Mouse (Mus musculus) liver, embryonic 11.5 days (tissue): ENCODE measurements around the gene Polr3h. TPM values are rescaled to one million over a fixed set of nuclear protein-coding genes. Genes with fewer than 3 reads are reported as not detected.

Source experiments
- ATAC-seq: fragments of 200-750 bp; cut with Nextera tagmentation; replicated peaks from 2 replicates; pipeline ENCODE4 v1.8.0; 2017; ENCODE audit warnings: moderate number of reproducible peaks, mild to moderate bottlenecking, moderate TSS enrichment, moderate library complexity; ENCODE audit not compliant: low FRiP score
- DNase-seq: peaks from one replicate; pipeline ENCODE4 v3.0.0-alpha.2; 2017; ENCODE audit warnings: low spot score
- H3K27ac ChIP-seq: fragments of 300-500 bp; sonication (generic); 2 replicates; pipeline ENCODE4 v1.5.1; 2014; ENCODE audit warnings: mild to moderate bottlenecking, low read depth, low read length, control low read depth
- H3K27me3 ChIP-seq: fragments of 300-500 bp; sonication (generic); replicated peaks from 2 replicates; pipeline ENCODE4 v1.6.1; 2014; ENCODE audit warnings: low read length, mixed read lengths; ENCODE audit not compliant: control insufficient read depth, insufficient read depth
- H3K36me3 ChIP-seq: fragments of 300-500 bp; sonication (generic); 2 replicates; pipeline ENCODE4 v1.6.1; 2014; ENCODE audit warnings: mild to moderate bottlenecking, low read length, moderate library complexity, mixed read lengths; ENCODE audit not compliant: control insufficient read depth, insufficient read depth
- H3K4me1 ChIP-seq: fragments of 300-500 bp; sonication (generic); replicated peaks from 2 replicates; pipeline ENCODE4 v1.6.1; 2014; ENCODE audit warnings: low read length, mixed read lengths; ENCODE audit not compliant: control insufficient read depth, insufficient read depth
- H3K4me2 ChIP-seq: fragments of 300-500 bp; sonication (generic); 2 replicates; pipeline ENCODE4 v1.6.1; 2014; ENCODE audit warnings: mild to moderate bottlenecking, control low read depth, moderate library complexity
- H3K4me3 ChIP-seq: fragments of 300-500 bp; sonication (generic); 2 replicates; pipeline ENCODE4 v1.5.1; 2014; ENCODE audit warnings: low read depth, low read length, control low read depth
- H3K9ac ChIP-seq: fragments of 300-500 bp; sonication (generic); 2 replicates; pipeline ENCODE4 v1.6.1; 2014; ENCODE audit warnings: low read depth, low read length, control low read depth
- H3K9me3 ChIP-seq: fragments of 300-500 bp; sonication (generic); 2 replicates; pipeline ENCODE4 v1.6.1; 2016; ENCODE audit warnings: low read length, inconsistent platforms, mixed read lengths; ENCODE audit not compliant: control insufficient read depth
- WGBS: fragments of 180-500 bp; shearing (Covaris S2); extraction: QIAGEN DNeasy Blood & Tissue Kit; methylation state at CpG from one replicate; pipeline ENCODE4 v1.1.7; 2014; 5-methylcytosine and 5-hydroxymethylcytosine counted together
- polyA plus RNA-seq: library from polyadenylated mRNA; unstranded; fragments of >200 nt; fragmentation: Nextera tagmentation; extraction: Ambion mirVana; gene quantifications from 2 replicates; pipeline ENCODE4 v1.2.1, GENCODE M21; 2014

Polr3h gene
- polyA plus RNA-seq, 1 experiment from 2014 or later, result 131 TPM

- H3K4me1 ChIP-seq, result 0 out of 2 replicates have a peak, but pooled peaks cover 5% of the 10 kb centered on the region
- ATAC-seq, result no peak
- no peak overlapping the region for H3K4me3 ChIP-seq
- peaks cover 6% of the 10 kb centered on the region; the same call in 1 of the 2 replicates for H3K36me3 ChIP-seq
- WGBS, result 76% methylated on average over 5 of the region's 5 CpGs
- no peak overlapping the region for H3K27ac ChIP-seq
- DNase-seq, result no peak
- H3K9ac ChIP-seq, result no peak overlapping the region
- H3K4me2 ChIP-seq, result no peak overlapping the region
- no peaks in the 10 kb centered on the region for H3K9me3 ChIP-seq
- no peaks in the 10 kb centered on the region for H3K27me3 ChIP-seq
Observed at GRCm38 (mm10) chr15:81845033-81845625, 80.9 kb downstream of the Polr3h start.

GRCm38 (mm10) chr15:81842275-81842674 lies 83.8 kb downstream of the Polr3h start:
- H3K4me3 ChIP-seq, result no peak overlapping the region
- no peaks in the 10 kb centered on the region for H3K9me3 ChIP-seq
- WGBS, result 80% methylated on average over 7 of the region's 7 CpGs
- DNase-seq, result no peak
- H3K4me2 ChIP-seq, result no peak overlapping the region
- no peak overlapping the region for H3K9ac ChIP-seq
- ATAC-seq, result no peak
- no peak overlapping the region for H3K27ac ChIP-seq
- H3K4me1 ChIP-seq, result 0 out of 2 replicates have a peak, but pooled peaks cover 5% of the 10 kb centered on the region
- H3K27me3 ChIP-seq, result no peaks in the 10 kb centered on the region
- H3K36me3 ChIP-seq, result no peaks in the 10 kb centered on the region

GRCm38 (mm10) chr15:81840306-81840705 lies 85.7 kb downstream of the Polr3h start:
- Histone ChIP-seq H3K27me3 (no peaks in the 10 kb centered on the region; the same call in 1 of the 2 replicates), H3K36me3 (no peaks in the 10 kb centered on the region), H3K4me1 (peaks cover 12% of the 10 kb centered on the region), H3K9ac (no peak overlapping the region), H3K4me2 (no peak overlapping the region), H3K9me3 (no peaks in the 10 kb centered on the region), H3K27ac (no peak overlapping the region), H3K4me3 (no peak overlapping the region)
- DNase-seq (no peak), ATAC-seq (no peak)
- WGBS, result 92% methylated on average over 7 of the region's 7 CpGs

- Histone ChIP-seq H3K27ac (no peak overlapping the region), H3K27me3 (no peaks in the 10 kb centered on the region; the same call in 1 of the 2 replicates), H3K9me3 (no peaks in the 10 kb centered on the region), H3K4me2 (no peak overlapping the region), H3K4me1 (peaks cover 12% of the 10 kb centered on the region), H3K36me3 (no peaks in the 10 kb centered on the region), H3K4me3 (no peak overlapping the region), H3K9ac (no peak overlapping the region)
- DNase-seq (no peak), ATAC-seq (no peak)
- WGBS, result 76% methylated on average over 5 of the region's 5 CpGs
Observed at GRCm38 (mm10) chr15:81839634-81840033, 86.4 kb downstream of the Polr3h start.

- Histone ChIP-seq H3K4me3 (no peak overlapping the region), H3K36me3 (no peaks in the 10 kb centered on the region), H3K9me3 (no peaks in the 10 kb centered on the region), H3K27me3 (no peaks in the 10 kb centered on the region; the same call in 1 of the 2 replicates), H3K4me2 (no peak overlapping the region), H3K9ac (no peak overlapping the region), H3K27ac (no peak overlapping the region), H3K4me1 (peaks cover 14% of the 10 kb centered on the region)
- no peak for DNase-seq
- no peak for ATAC-seq
- 70% methylated on average over 14 of the region's 14 CpGs for WGBS
Observed at GRCm38 (mm10) chr15:81838554-81839235, 87.3 kb downstream of the Polr3h start.

Other genes with a start within 250 kb of the Polr3h start
- 0.87 and 1.5 TPM in 2 replicates for gene Chadl, start 229.0 kb downstream of the Polr3h start, polyA plus RNA-seq
- 23.4 and 24.2 TPM in 2 replicates for gene Zc3h7b, start 181.2 kb downstream of the Polr3h start, polyA plus RNA-seq
- 134 and 139 TPM in 2 replicates for gene Rangap1, start 180.7 kb downstream of the Polr3h start, polyA plus RNA-seq
- 12.0 and 12.6 TPM in 2 replicates for gene Tef, start 123.8 kb downstream of the Polr3h start, polyA plus RNA-seq
- gene Tob2, start 67.4 kb downstream of the Polr3h start, polyA plus RNA-seq, result 18.3 and 19.3 TPM in 2 replicates
- 224 and 237 TPM in 2 replicates for gene Phf5a, start 54.3 kb downstream of the Polr3h start, polyA plus RNA-seq
- 177 and 185 TPM in 2 replicates for gene Aco2, start 53.9 kb downstream of the Polr3h start, polyA plus RNA-seq
- gene Csdc2, start 10.5 kb upstream of the Polr3h start, polyA plus RNA-seq, result 3.7 and 3.9 TPM in 2 replicates
- 34.6 and 40.6 TPM in 2 replicates for gene Pmm1, start 34.7 kb upstream of the Polr3h start, polyA plus RNA-seq
- gene 1700029P11Rik, start 54.3 kb upstream of the Polr3h start, polyA plus RNA-seq, result not detected in 2 replicates
- gene Xrcc6, start 61.6 kb upstream of the Polr3h start, polyA plus RNA-seq, result 133 and 151 TPM in 2 replicates
- 27.4 and 30.3 TPM in 2 replicates for gene Desi1, start 107.6 kb upstream of the Polr3h start, polyA plus RNA-seq
- gene Snu13, start 121.4 kb upstream of the Polr3h start, polyA plus RNA-seq, result 393 and 418 TPM in 2 replicates
- not detected in 2 replicates for gene 4930407I10Rik, start 132.9 kb upstream of the Polr3h start, polyA plus RNA-seq
- not detected in 2 replicates for gene Mei1, start 143.8 kb upstream of the Polr3h start, polyA plus RNA-seq
- gene Ccdc134, start 201.7 kb upstream of the Polr3h start, polyA plus RNA-seq, result 17.1 and 17.5 TPM in 2 replicates
- gene Srebf2, start 220.9 kb upstream of the Polr3h start, polyA plus RNA-seq, result 99.7 and 101 TPM in 2 replicates